In genomic region chr16:17986456-17987132, GRCm38 (mm10) we compare ENCODE assay signal across 7 mouse cellular contexts. TPM values are rescaled to one million over a fixed set of nuclear protein-coding genes. Genes with fewer than 3 reads are reported as not detected.
DNase-seq lines count a peak whose midpoint lies in the region; ATAC-seq and TF ChIP-seq lines count a peak whose summit lies in the region.

No protein-coding gene starts in this region.

- no peaks in the 10 kb centered on the region for H3K27me3 ChIP-seq in forebrain, postnatal 0 days (ENCODE audit: insufficient read depth, low read length)
- no peaks in the 10 kb centered on the region for H3K27me3 ChIP-seq in lung, embryonic 14.5 days (ENCODE audit: insufficient read depth, low read length)

- H3K27ac ChIP-seq in forebrain, postnatal 0 days (ENCODE audit: low read depth, low read length), result no peak overlapping the region
- H3K27ac ChIP-seq in lung, embryonic 14.5 days (ENCODE audit: low read depth), result no peak overlapping the region

- H3K36me3 ChIP-seq in forebrain, postnatal 0 days (ENCODE audit: insufficient read depth), result no peaks in the 10 kb centered on the region
- no peaks in the 10 kb centered on the region for H3K36me3 ChIP-seq in lung, embryonic 14.5 days (ENCODE audit: insufficient read depth)

- H3K4me3 ChIP-seq in forebrain, postnatal 0 days (ENCODE audit: low read depth, low read length), result no peak overlapping the region
- H3K4me3 ChIP-seq in lung, embryonic 14.5 days (ENCODE audit: low read depth, low read length), result no peak overlapping the region

- no peak overlapping the region for H3K9ac ChIP-seq in forebrain, postnatal 0 days
- H3K9ac ChIP-seq in lung, embryonic 14.5 days, result no peak overlapping the region

- H3K4me1 ChIP-seq in forebrain, postnatal 0 days (ENCODE audit: insufficient read depth), result no peaks in the 10 kb centered on the region
- H3K4me1 ChIP-seq in lung, embryonic 14.5 days (ENCODE audit: insufficient read depth), result no peaks in the 10 kb centered on the region

- ATAC-seq in forebrain, postnatal 0 days, result peak; percentile 61
- ATAC-seq in lung, embryonic 14.5 days (ENCODE audit: insufficient read depth), result no peak

- WGBS in forebrain, postnatal 0 days, result 52% methylated on average over 10 of the region's 10 CpGs
- 47% methylated on average over 10 of the region's 10 CpGs for WGBS in lung, embryonic 14.5 days

- DNase-seq in 3134 (ENCODE audit: extremely low read depth, insufficient read length, low spot score), result peak; percentile 36
- peak; percentile 73 to 75 for DNase-seq in B cell, adult 2 months
- DNase-seq in brain, adult 2 months (ENCODE audit: low read depth, low spot score), result peak; percentile 87
- peak; percentile 63 for DNase-seq in forebrain, postnatal 0 days
- peak; percentile 59 for DNase-seq in kidney, adult 9 months
- peak; percentile 79 for DNase-seq in lung, embryonic 14.5 days
- DNase-seq in right cerebral cortex, postnatal 25 days, result peak; percentile 29

- TF ChIP-seq CTCF in forebrain, postnatal 0 days (IDR thresholded peaks at IDR 0.05; ENCODE audit: low read depth), result peak; percentile 75
- peak; percentile 83 for TF ChIP-seq CTCF in lung, embryonic 14.5 days (IDR thresholded peaks at IDR 0.05; ENCODE audit: low read depth)

- H3K4me2 ChIP-seq in forebrain, postnatal 0 days (ENCODE audit: low read depth), result no peak overlapping the region
- H3K4me2 ChIP-seq in lung, embryonic 14.5 days, result no peak overlapping the region

- H3K9me3 ChIP-seq in forebrain, postnatal 0 days (ENCODE audit: low read length), result peaks cover 1% of the 10 kb centered on the region; the same call in 1 of the 2 replicates
- peaks cover 8% of the 10 kb centered on the region for H3K9me3 ChIP-seq in lung, embryonic 14.5 days (ENCODE audit: low read depth, low read length)

RNA-seq across cellular contexts. Expression of gene Vpreb2, which starts 6.4 kb away (rescaled TPM):
- total RNA-seq in forebrain, postnatal 0 days (2014; rRNA removed), result not detected in 2 replicates
- not detected in 2 replicates for polyA plus RNA-seq in forebrain, postnatal 0 days (2015; fragmentation: Nextera tagmentation; extraction: Ambion mirVana)
- not detected in 2 replicates for polyA plus RNA-seq in lung, embryonic 14.5 days (2014; fragmentation: Nextera tagmentation; extraction: Ambion mirVana)

RNA-seq across cellular contexts. Expression of gene Slc25a1, which starts 58.6 kb away (rescaled TPM):
- 150 and 158 TPM in 2 replicates for total RNA-seq in forebrain, postnatal 0 days (2014; rRNA removed)
- polyA plus RNA-seq in forebrain, postnatal 0 days (2015; fragmentation: Nextera tagmentation; extraction: Ambion mirVana), result 143 and 146 TPM in 2 replicates
- 59.0 and 66.6 TPM in 2 replicates for polyA plus RNA-seq in lung, embryonic 14.5 days (2014; fragmentation: Nextera tagmentation; extraction: Ambion mirVana)

Comparison
In these comparisons a context has a peak if more than half of its experiments do, and no peak if none do; other contexts are left out.
1. DNase-seq: peak in every context shown above with its lines; median percentile 87 in brain, adult 2 months; 79 in lung, embryonic 14.5 days; 74 in B cell, adult 2 months; 63 in forebrain, postnatal 0 days; 59 in kidney, adult 9 months; 36 in 3134; 29 in right cerebral cortex, postnatal 25 days.